Mouse (Mus musculus): ENCODE data around the gene Patj.
"Not testable (repeated sequence)": the region's sequence is repeated elsewhere in the genome, so short reads cannot be mapped to it uniquely, and the experiment has no call there.

The Patj gene

GRCm38 (mm10) chr4:98659032-98659431 is 263.4 kb downstream of the Patj start:
- CTCF ChIA-PET, result no interaction called here

DNA sequence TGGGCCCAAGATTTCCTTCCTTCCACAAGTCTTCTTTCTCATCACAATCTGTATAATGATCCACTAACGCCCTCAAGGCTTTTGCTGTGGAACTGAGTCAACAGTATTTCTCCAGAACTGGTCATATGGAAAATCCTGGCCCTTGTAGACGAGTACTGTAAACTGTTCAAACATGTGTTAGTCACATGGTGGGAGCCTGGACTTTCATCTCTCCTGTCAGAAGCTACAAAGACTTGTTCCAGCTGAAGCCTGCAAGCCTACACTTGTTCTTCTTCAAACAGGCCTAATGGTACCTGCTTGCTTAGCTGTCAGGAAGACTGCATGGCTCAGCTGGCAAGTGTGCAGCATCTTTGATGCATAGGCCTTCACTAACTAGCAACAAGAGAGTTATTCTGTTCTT is 264.9 kb downstream of the Patj start:
- CTCF ChIA-PET, result no interaction called here

- CTCF ChIA-PET, result no interaction called here
Measured at GRCm38 (mm10) chr4:98665884-98666283, 270.3 kb downstream of the Patj start.

GRCm38 (mm10) chr4:98666451-98666850 is 270.9 kb downstream of the Patj start:
- CTCF ChIA-PET, result no interaction called here

- CTCF ChIA-PET, result no interaction called here
Measured at GRCm38 (mm10) chr4:98667009-98667408, 271.4 kb downstream of the Patj start.

DNA sequence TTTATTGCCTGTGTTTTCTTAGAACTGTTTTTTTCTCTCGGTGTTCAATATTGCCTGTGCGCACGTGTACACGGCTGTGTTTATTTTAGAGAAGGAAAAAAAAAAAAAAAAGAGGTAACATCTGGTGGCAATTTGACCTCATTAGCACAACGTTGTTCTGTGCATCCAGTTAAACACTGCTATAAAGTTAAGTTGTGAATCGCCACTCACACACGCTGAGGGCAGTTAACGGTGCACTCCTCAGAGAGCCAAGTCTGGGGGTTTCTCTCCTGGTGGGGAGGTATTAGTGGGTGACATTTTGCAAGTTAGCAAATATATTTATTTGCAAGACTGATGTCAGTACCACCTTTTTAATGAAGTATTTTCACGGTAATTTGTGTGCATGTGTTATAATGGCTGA is 281.9 kb downstream of the Patj start:
- CTCF ChIA-PET, result no interaction called here

DNA sequence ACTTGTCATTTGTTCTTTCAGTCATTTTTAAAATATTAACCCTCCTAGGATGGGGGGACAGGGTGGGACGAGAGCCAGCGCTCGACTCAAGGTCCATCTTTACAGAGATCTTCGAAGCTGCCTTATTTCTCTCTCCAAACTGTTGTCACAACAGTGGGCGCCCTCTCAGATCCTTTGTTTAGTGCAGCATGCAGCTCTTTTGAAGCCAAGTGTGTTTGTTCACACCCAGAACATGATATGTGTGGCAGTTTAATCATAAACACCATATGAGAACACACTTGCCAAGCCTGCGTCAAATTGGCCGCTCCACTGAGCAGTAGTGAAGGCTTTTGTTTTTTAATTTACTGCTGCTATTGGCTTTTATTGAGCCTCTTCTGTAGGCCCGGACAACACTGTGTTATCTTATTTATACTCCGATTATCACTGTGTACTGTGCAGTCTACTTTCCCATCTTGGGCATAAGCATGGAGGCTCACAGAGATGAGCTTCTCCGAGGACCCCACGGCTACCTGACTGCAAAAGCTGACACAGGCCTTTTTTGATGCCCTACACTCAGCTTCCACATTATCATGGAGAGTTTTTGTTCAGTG is 291.2 kb downstream of the Patj start:
- CTCF ChIA-PET, result no interaction called here

- CTCF ChIA-PET, result no interaction called here
Measured at GRCm38 (mm10) chr4:98688116-98688515, 292.5 kb downstream of the Patj start.

- CTCF ChIA-PET, result no interaction called here
Measured at GRCm38 (mm10) chr4:98688520-98688919, 292.9 kb downstream of the Patj start.

DNA sequence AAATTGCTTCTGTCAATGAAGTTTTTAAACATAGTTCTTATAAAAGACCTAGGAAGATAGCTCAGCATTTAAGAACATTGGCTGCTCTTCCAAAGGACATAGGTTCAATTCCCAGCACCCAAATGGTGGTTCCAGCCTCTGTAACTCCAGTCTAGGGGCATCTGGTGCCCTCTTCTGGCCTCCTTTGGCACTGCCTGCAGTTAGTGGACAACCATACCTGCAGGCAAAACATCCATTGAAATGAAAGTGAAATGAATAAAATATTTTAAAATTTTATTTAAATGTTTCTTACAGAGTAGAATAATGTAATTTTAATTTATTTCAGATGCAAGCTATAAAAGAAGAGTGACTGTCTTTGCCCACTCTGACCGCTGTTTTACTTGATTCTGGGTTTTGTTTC is 294.4 kb downstream of the Patj start:
- CTCF ChIA-PET, result no interaction called here

- CTCF ChIA-PET, result interaction anchor here (0.7 kb wide), 2 partner anchors 19 to 133 kb away, joined by 4 to 5 read pairs; no protein-coding TSS in a partner anchor
Measured at GRCm38 (mm10) chr4:98693465-98694185, 298.0 kb downstream of the Patj start.

- CTCF ChIA-PET, result no interaction called here
Measured at GRCm38 (mm10) chr4:98697932-98698331, 302.3 kb downstream of the Patj start.

DNA sequence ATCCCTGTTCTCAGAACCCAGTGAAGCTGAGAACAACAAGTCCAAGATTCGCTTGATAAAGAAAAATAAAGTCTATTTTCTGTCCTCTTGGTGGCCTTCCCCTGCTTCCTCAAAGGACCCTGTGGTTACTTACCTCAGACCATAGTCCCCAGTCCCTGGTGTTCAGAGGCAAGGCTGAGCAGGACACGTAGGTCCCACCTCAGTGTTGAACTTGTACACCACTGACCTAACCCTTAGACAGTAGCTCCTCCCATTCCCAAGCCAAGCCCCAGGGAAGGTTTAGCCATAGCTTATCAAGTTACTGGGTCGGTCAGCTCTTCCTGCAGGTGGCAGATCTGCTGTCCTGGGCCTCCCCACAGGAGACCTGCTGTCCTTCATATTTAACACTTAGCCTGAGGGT is 303.3 kb downstream of the Patj start:
- CTCF ChIA-PET, result no interaction called here

DNA sequence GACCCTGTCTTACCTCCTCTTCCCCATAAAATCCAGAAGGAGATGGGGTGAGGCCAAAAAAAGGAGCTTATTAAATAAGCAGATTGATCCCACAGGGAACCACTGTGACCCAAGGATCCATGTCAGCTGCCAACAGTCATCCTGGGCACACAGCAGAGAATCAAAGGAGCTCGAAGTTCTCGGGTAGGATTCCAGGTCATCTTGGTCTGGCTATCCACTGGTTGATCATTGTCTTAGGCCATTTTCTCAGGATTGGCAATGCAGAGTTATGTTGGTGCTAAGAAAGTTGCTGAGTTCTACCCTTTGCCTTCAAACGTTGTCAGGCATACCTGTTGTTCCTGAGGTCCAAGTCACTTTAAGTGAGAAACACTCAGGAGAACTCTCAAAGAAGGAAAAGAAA is 304.6 kb downstream of the Patj start:
- CTCF ChIA-PET, result no interaction called here

DNA sequence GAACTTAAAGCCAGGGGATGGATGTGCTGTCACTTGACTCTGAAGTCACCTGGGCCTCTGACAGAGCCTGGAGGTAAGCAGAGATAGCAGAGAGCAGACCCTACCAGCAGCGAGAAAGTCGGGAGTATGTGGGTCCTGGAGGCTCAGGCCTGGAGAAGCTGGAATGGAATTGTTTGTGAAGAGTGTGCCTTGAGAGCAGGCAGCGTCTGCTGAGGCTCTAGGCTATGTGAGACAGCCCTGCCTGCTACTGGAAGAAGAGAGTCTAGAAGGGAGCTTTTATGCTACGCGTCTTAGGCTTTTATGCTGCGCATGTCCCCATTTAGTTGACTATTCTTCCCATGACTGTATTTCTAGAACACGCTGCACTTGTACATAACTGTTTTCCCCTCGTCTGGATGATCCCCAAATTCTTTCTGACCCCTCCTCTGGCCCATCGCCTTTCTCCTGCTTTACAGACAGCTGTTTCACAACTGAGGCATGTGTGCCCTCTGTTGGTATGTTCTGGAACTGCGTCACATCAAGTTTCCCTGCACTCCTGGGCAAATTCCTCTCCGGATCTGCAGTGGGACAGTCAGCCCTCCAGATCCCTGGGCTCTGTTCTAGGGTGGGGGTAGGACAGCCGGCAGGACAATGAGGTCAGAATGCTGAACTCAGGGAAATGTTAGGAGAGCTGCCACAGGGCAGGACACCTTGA is 306.8 kb downstream of the Patj start:
- CTCF ChIA-PET, result no interaction called here

- CTCF ChIA-PET, result no interaction called here
Measured at GRCm38 (mm10) chr4:98710891-98711290, 315.3 kb downstream of the Patj start.

DNA sequence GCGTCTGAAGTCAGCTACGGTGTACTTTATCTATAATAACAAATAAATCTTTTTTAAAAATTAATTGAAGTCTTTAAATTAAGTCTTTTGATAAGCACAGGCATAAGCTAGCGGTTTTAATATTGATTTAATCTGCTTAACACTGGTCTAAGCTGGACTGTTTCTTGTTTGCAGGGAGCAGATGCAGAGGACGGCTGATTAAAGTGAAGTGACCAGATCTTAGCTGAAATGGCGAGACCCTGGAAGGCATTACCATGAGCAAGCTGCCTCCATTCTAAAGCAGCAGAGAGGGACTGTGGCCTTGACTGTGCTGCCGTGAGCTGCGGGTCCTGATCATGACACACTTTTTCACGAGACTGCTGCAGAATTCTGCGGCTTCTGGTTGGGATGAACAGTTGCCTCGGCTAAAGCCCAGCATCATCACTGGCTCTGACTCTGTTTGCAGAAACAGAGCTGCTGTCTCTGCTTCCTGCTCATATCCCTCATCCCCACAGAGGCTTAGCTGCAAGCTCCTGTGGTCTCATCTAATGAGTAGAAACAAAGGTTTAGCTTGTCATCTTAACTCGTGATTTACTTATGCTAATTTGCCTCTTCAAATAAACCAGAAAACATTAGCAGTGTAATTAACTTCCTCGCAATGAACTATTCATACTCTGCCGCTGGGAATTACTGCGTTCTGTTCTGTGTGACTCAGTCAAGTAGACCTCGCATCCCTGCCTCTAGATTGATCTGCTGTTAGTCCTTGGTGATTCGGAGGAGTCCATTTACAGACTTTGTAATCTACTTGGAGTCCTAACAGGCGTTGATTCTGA is 322.4 kb downstream of the Patj start:
- CTCF ChIA-PET, result no interaction called here

DNA sequence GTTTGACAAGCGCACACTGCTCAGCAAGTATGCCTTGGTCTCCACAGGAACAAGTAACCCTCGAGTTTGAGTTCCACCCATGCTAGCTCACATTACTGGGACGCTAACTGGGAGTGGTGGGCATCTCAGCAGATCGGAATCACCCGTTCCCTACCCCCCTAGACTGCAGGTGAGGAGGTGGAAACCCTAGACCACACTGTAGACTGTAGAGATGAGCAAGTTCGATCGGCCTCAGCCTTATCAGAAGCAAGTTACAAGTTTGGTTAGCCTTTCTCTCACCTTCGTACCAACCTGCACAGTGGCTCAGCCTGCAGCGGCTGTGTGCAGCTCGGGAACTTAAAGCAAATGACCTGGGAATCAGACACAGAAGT is 322.9 kb downstream of the Patj start:
- CTCF ChIA-PET, result no interaction called here

- CTCF ChIA-PET, result no interaction called here
Measured at GRCm38 (mm10) chr4:98722454-98722853, 326.9 kb downstream of the Patj start.

DNA sequence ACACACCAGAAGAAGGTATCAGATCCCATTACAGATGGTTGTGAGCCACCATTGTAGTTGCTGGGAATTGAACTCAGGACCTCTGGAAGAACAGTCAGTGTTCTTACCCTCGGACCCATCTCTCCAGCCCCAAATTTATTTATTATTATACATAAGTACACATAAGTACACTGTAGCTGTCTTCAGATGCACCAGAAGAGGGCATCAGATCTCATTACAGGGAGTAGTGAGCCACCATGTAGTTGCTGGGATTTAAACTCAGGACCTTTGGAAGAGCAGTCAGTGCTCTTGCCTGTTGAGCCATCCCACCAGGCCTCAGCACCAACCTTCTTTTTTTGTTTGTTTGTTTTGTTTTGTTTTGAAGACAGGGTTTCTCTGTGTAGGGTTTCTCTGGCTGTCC is 329.1 kb downstream of the Patj start:
- CTCF ChIA-PET, result not testable (repeated sequence)

DNA sequence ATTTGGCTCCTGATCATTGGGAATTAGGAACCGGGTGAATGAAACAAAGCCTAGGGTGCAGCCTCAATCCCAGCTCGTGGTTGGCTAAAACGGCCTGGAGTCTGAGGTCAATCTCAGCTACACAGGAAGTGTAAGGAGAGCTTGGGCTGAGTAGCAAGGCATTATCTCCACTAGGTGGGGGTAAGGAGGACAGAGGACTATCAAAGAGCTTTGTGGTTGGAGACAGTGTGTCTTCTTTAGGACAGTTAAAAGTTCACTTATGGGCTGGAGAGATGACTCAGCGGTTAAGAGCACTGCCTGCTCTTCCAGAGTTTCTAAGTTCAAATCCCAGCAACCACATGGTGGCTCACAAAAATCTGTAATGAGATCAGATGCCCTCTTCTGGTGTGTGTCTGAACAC is 329.9 kb downstream of the Patj start:
- CTCF ChIA-PET, result no interaction called here

GRCm38 (mm10) chr4:98726590-98727237 is 331.1 kb downstream of the Patj start, which contains the start of gene L1td1:
TSS of gene L1td1 (plus strand) at chr4:98726734.
- CTCF ChIA-PET, result no interaction called here

Data from spleen, embryonic (tissue).